Mouse (Mus musculus): ENCODE measurements around the gene Ccdc124.

- TF ChIP-seq E2F4 (IDR thresholded peaks at IDR 0.05; ENCODE audit: borderline replicate concordance, low read depth, low read length) (no peak), KAT2A (conservative IDR thresholded peaks at IDR 0.05; ENCODE audit: low read depth, low read length) (no peak), NRF1 (IDR thresholded peaks at IDR 0.05; ENCODE audit: insufficient read depth, low read depth, low read length, poor library complexity, severe bottlenecking) (no peak), POLR2A (IDR thresholded peaks at IDR 0.05; ENCODE audit: control insufficient read depth in 1 of 2, insufficient read depth in 1 of 2, low read depth in 1 of 2, low read length in 2 of 2, poor library complexity in 1 of 2) (no peak), CTCF (IDR thresholded peaks at IDR 0.05 in 2 of 3, conservative IDR thresholded peaks at IDR 0.05 in 1 of 3; ENCODE audit: control insufficient read depth in 1 of 3, insufficient read depth in 1 of 3, low read depth in 2 of 3, low read length in 3 of 3, poor library complexity in 1 of 3, severe bottlenecking in 1 of 3) (no peak), ZKSCAN1 (IDR thresholded peaks at IDR 0.05; ENCODE audit: low read depth, low read length) (no peak)
Measured at GRCm38 (mm10) chr8:70900872-70901387, 27.2 kb upstream of the Ccdc124 start.

Measured in MEL (cell line).